Mouse (Mus musculus): ENCODE data around the gene Olfr136. TPM values are rescaled to one million over a fixed set of nuclear protein-coding genes. Genes with fewer than 3 reads are reported as not detected.

Gene Olfr136
- total RNA-seq (2014; rRNA removed): not detected in 2 replicates
- polyA plus RNA-seq (2015; fragmentation: Nextera tagmentation; extraction: Ambion mirVana): not detected in 2 replicates

DNA sequence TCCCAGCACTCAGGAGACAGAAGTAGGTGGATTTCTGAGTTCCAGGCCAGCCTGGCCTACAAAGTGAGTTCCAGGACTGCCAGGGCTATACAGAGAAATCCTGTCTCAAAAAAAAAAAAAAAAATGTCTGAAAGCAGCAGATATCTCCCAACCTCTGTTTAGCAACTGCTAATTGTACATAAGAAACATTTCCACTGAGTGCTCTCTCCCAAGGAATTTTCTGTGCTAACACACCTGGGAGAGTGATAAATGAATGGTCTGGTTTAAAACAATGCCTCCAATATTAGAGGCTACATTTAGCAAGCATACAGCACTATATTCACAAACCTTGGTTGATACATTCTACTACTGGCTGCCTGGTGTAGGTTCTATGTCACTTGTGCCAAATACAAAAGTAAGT is at the start of gene Olfr136:
Gene Olfr136, plus strand, starts transcription at position 301 of the 400 bp plus-strand sequence.
- Histone ChIP-seq H3K9me3 (ENCODE audit: low read length) (peaks cover 4% of the 10 kb centered on the region; the same call in 1 of the 2 replicates), H3K4me1 (ENCODE audit: insufficient read depth, low read length) (no peaks in the 10 kb centered on the region), H3K4me3 (ENCODE audit: low read depth, low read length) (no peak within 1 kb of the TSS), H3K9ac (replicated peaks; ENCODE audit: low read length, poor library complexity, severe bottlenecking) (no peak within 1 kb of the TSS), H3K27me3 (ENCODE audit: insufficient read depth, low read length) (no peaks in the 10 kb centered on the region), H3K36me3 (ENCODE audit: insufficient read depth, low read length) (no peaks in the 10 kb centered on the region), H3K27ac (ENCODE audit: low read depth, low read length) (no peak within 1 kb of the TSS), H3K4me2 (ENCODE audit: low read depth, low read length, poor library complexity, severe bottlenecking) (no peak within 1 kb of the TSS)
- DNase-seq (ENCODE audit: low spot score): no peak
- ATAC-seq (ENCODE audit: low FRiP score): no peak
- no peak for TF ChIP-seq CTCF (IDR thresholded peaks at IDR 0.05)

DNA sequence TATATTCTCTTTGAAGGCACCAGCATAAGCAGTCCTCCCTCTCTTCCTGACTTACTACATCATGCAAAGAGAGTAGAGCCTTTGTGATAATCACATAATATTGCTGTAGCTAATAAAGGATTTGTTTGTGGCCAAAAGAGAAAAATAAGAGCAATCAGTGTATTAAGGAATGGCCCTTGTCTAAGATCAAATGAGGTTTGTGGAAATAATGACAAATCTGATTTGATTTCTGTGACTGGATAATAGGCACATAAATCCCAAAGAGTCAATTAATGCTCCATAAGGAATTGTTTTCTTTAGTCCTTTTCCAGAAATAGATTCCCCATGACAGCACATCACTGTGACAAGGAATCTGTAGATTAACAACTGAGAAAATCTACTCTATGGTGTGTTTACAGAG is 22.2 kb upstream of the Olfr136 start, which contains the start of gene Olfr137:
Gene Olfr137, minus strand, starts transcription at position 101 of the 400 bp plus-strand sequence.
- DNase-seq (ENCODE audit: low spot score) (no peak), ATAC-seq (ENCODE audit: low FRiP score) (no peak)
- no peak within 1 kb of the TSS for H3K27ac ChIP-seq (ENCODE audit: low read depth, low read length)
- no peak for TF ChIP-seq CTCF (IDR thresholded peaks at IDR 0.05)
- H3K27me3 ChIP-seq (ENCODE audit: insufficient read depth, low read length): no peaks in the 10 kb centered on the region
- no peak within 1 kb of the TSS for H3K9ac ChIP-seq (replicated peaks; ENCODE audit: low read length, poor library complexity, severe bottlenecking)
- H3K4me2 ChIP-seq (ENCODE audit: low read depth, low read length, poor library complexity, severe bottlenecking): no peak within 1 kb of the TSS
- H3K9me3 ChIP-seq (ENCODE audit: low read length): peaks cover 8% of the 10 kb centered on the region
- H3K4me3 ChIP-seq (ENCODE audit: low read depth, low read length): no peak within 1 kb of the TSS
- no peaks in the 10 kb centered on the region for H3K36me3 ChIP-seq (ENCODE audit: insufficient read depth, low read length)
- no peaks in the 10 kb centered on the region for H3K4me1 ChIP-seq (ENCODE audit: insufficient read depth, low read length)

Other genes starting within 250 kb of the Olfr136 start
- not detected in 2 replicates for gene Olfr131, start 241.1 kb upstream of the Olfr136 start, total RNA-seq (2014; rRNA removed)
- not detected in 2 replicates for gene Olfr131, start 241.1 kb upstream of the Olfr136 start, polyA plus RNA-seq (2015; fragmentation: Nextera tagmentation; extraction: Ambion mirVana)
- gene Olfr132, start 195.3 kb upstream of the Olfr136 start, total RNA-seq (2014; rRNA removed): not detected in 2 replicates
- not detected in 2 replicates for gene Olfr132, start 195.3 kb upstream of the Olfr136 start, polyA plus RNA-seq (2015; fragmentation: Nextera tagmentation; extraction: Ambion mirVana)
- not detected in 2 replicates for gene Olfr133, start 184.6 kb upstream of the Olfr136 start, total RNA-seq (2014; rRNA removed)
- not detected in 2 replicates for gene Olfr133, start 184.6 kb upstream of the Olfr136 start, polyA plus RNA-seq (2015; fragmentation: Nextera tagmentation; extraction: Ambion mirVana)
- not detected in 2 replicates for gene Olfr134, start 158.4 kb upstream of the Olfr136 start, total RNA-seq (2014; rRNA removed)
- not detected in 2 replicates for gene Olfr134, start 158.4 kb upstream of the Olfr136 start, polyA plus RNA-seq (2015; fragmentation: Nextera tagmentation; extraction: Ambion mirVana)
- not detected in 2 replicates for gene Olfr135, start 125.5 kb upstream of the Olfr136 start, total RNA-seq (2014; rRNA removed)
- not detected in 2 replicates for gene Olfr135, start 125.5 kb upstream of the Olfr136 start, polyA plus RNA-seq (2015; fragmentation: Nextera tagmentation; extraction: Ambion mirVana)
- not detected in 2 replicates for gene Olfr138, start 68.8 kb upstream of the Olfr136 start, total RNA-seq (2014; rRNA removed)
- gene Olfr138, start 68.8 kb upstream of the Olfr136 start, polyA plus RNA-seq (2015; fragmentation: Nextera tagmentation; extraction: Ambion mirVana): not detected in 2 replicates
- not detected in 2 replicates for gene Olfr137, start 22.3 kb upstream of the Olfr136 start, total RNA-seq (2014; rRNA removed)
- not detected in 2 replicates for gene Olfr137, start 22.3 kb upstream of the Olfr136 start, polyA plus RNA-seq (2015; fragmentation: Nextera tagmentation; extraction: Ambion mirVana)
- gene Esp36, start 90.4 kb downstream of the Olfr136 start, total RNA-seq (2014; rRNA removed): not detected in 2 replicates
- gene Esp36, start 90.4 kb downstream of the Olfr136 start, polyA plus RNA-seq (2015; fragmentation: Nextera tagmentation; extraction: Ambion mirVana): not detected in 2 replicates
- gene Esp34, start 224.4 kb downstream of the Olfr136 start, total RNA-seq (2014; rRNA removed): not detected in 2 replicates
- gene Esp34, start 224.4 kb downstream of the Olfr136 start, polyA plus RNA-seq (2015; fragmentation: Nextera tagmentation; extraction: Ambion mirVana): not detected in 2 replicates